Mouse (Mus musculus) cerebellum, postnatal 36 days (tissue): ENCODE data around the gene Olfr1160.
"Not testable (repeated sequence)": the region's sequence is repeated elsewhere in the genome, so short reads cannot be mapped to it uniquely, and the experiment has no call there.

ENCODE experiments used
- DNase-seq, 2 experiments: peaks; one replicate each; pipeline ENCODE4 v3.0.0; 2021 to 2022; ENCODE audit warnings: mixed read lengths in 2 of 2

Gene Olfr1160

GRCm38 (mm10) chr2:88007515-88008318 lies at the start of gene Olfr1160:
Gene Olfr1160, minus strand, starts transcription at chr2:88008268.
- DNase-seq = no peak

DNA sequence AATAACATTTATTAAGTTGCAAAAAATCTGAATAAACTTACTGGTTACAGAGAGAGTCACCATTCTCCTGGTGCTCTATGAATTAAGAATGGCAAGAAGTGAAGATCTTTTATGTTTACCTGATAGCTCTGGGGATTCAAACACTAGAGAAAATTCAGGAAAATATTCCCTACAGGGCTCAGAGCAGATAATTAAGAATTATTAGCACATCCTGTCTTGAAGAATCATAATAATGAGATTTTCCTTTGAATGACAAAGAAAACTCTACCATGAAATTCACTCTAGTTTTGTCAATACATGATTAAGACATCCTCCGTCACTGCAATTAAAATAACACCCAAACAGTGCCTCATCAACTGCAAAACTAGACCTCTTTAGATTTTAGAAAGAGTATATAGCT lies 43.0 kb upstream of the Olfr1160 start, which contains the start of gene Olfr1162:
Gene Olfr1162, minus strand, starts transcription at position 101 of the 400 bp plus-strand sequence.
- no peak for DNase-seq

GRCm38 (mm10) chr2:88037599-88037998 lies 29.5 kb upstream of the Olfr1160 start, which contains the start of gene Olfr73:
Gene Olfr73, minus strand, starts transcription at chr2:88037699.
- DNase-seq = no peak

GRCm38 (mm10) chr2:88022474-88022873 lies 14.4 kb upstream of the Olfr1160 start, which contains the start of gene Olfr1161:
Gene Olfr1161, plus strand, starts transcription at chr2:88022774.
- not testable (repeated sequence) for DNase-seq

- DNase-seq = no peak
Measured at GRCm38 (mm10) chr2:87989813-87990212, 18.3 kb downstream of the Olfr1160 start, which contains the start of gene Olfr1158. Gene Olfr1158, plus strand, starts transcription at chr2:87990113.

DNA sequence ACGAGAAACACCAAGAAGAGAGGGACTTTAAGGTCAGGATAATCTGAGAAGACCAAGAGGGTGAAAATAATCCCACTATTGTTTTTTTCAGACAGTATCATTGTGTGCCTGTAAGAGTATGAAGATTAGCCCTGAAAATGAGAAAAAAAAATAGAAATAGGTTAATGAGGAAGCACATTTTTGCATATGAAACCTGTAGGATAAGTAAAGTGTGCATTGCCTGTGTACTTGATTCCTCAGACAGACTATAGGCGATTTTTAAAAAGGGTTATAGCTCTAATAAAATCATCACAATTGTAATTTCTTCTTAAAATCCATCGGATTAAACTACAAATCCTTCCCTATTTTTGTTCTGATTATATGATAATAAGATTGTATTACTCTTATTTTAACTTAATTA lies 33.5 kb downstream of the Olfr1160 start, which contains the start of gene Olfr74:
Gene Olfr74, minus strand, starts transcription at position 101 of the 400 bp plus-strand sequence.
- no peak for DNase-seq

GRCm38 (mm10) chr2:87968199-87968598 lies 39.9 kb downstream of the Olfr1160 start, which contains the start of gene Olfr1157:
Gene Olfr1157, minus strand, starts transcription at chr2:87968299.
- no peak for DNase-seq

DNA sequence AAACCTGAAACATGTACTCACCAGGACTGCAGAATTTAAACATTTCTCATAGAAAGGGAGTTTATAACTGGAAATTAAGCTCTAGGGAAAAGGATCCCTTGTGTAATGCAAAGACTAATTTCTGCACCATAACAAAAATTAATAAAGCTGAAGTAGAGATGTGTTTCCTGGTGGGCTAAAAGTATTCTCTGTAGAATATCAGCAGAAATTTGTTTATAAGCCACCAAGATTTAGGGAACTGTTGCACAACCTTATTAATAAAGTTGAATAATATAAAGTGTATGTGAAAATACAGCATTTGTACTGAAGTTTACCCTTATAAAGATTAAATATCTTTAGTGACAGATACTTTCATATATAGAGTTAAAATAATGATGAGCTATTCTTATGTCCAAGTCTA lies 55.1 kb downstream of the Olfr1160 start, which contains the start of gene Olfr1156:
Gene Olfr1156, minus strand, starts transcription at position 101 of the 400 bp plus-strand sequence.
- DNase-seq = no peak
